Mouse (Mus musculus) neural tube, embryonic 14.5 days (tissue): Measurements from ENCODE around the gene Col25a1. TPM values are rescaled to one million over a fixed set of nuclear protein-coding genes. Genes with fewer than 3 reads are reported as not detected.
A peak's percentile ranks its signal among the peaks of the same experiment; 100 is the strongest.

ENCODE experiments used
- ATAC-seq: fragments of 200-750 bp; cut with Nextera tagmentation; 2 replicates; pipeline ENCODE4 v1.8.0; 2017; ENCODE audit warnings: low read depth, mild to moderate bottlenecking, moderate TSS enrichment, moderate library complexity
- H3K27ac ChIP-seq: fragments of 300-500 bp; sonication (generic); 2 replicates; pipeline ENCODE4 v1.5.1; 2014; ENCODE audit warnings: low read depth, mild to moderate bottlenecking, control low read depth, low read length, moderate library complexity, mixed read lengths
- H3K27me3 ChIP-seq: fragments of 300-500 bp; sonication (generic); 2 replicates; pipeline ENCODE4 v1.6.1; 2014; ENCODE audit warnings: low read length; ENCODE audit not compliant: control insufficient read depth, insufficient read depth
- H3K36me3 ChIP-seq: fragments of 300-500 bp; sonication (generic); 2 replicates; pipeline ENCODE4 v1.6.1; 2014; ENCODE audit warnings: low read length, mixed read lengths; ENCODE audit not compliant: control insufficient read depth, insufficient read depth
- H3K4me1 ChIP-seq: fragments of 300-500 bp; sonication (generic); 2 replicates; pipeline ENCODE4 v1.6.1; 2014; ENCODE audit warnings: low read length; ENCODE audit not compliant: control insufficient read depth, insufficient read depth
- H3K4me2 ChIP-seq: fragments of 300-500 bp; sonication (generic); 2 replicates; pipeline ENCODE4 v1.6.1; 2014; ENCODE audit warnings: mild to moderate bottlenecking, low read depth, low read length, control low read depth
- H3K4me3 ChIP-seq: fragments of 300-500 bp; sonication (generic); 2 replicates; pipeline ENCODE4 v1.5.1; 2014; ENCODE audit warnings: low read depth, low read length, control low read depth, mixed read lengths
- H3K9ac ChIP-seq: fragments of 300-500 bp; sonication (generic); replicated peaks from 2 replicates; pipeline ENCODE4 v1.6.1; 2014; ENCODE audit warnings: low read depth, mild to moderate bottlenecking, control low read depth, low read length, mixed read lengths
- H3K9me3 ChIP-seq: fragments of 300-500 bp; sonication (generic); 2 replicates; pipeline ENCODE4 v1.6.1; 2016; ENCODE audit warnings: low read length; ENCODE audit not compliant: control insufficient read depth
- WGBS: fragments of 180-500 bp; shearing (Covaris S2); extraction: QIAGEN DNeasy Blood & Tissue Kit; methylation state at CpG from one replicate; pipeline ENCODE4 v1.1.7; 2014; 5-methylcytosine and 5-hydroxymethylcytosine counted together
- polyA plus RNA-seq: library from polyadenylated mRNA; unstranded; fragments of >200 nt; fragmentation: Nextera tagmentation; extraction: Ambion mirVana; gene quantifications from 2 replicates; pipeline ENCODE4 v1.2.1, GENCODE M21; 2014

Gene Col25a1
- 9.3 and 10.5 TPM in 2 replicates for polyA plus RNA-seq

DNA sequence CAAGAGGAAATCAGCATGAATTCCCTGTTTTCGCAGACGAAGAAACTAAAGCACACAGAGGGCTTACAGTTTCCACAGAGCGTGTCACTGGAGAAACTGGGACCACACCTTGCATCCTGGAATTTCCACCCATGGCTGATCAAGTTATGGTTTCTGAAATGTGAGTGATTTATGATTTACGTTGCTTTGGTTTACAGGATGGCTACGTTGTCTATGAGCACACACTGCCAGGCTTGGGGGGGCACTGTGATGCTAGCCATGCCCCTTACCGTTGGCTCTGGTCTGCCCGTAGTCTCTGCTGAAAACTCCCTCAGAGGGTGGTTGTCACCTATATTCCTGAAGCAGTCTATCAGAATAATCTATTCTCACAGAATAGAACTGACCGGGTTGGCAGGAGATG, at the start of gene Col25a1:
TSS of gene Col25a1 (plus strand) at position 301 of the 400 bp plus-strand sequence.
- Histone ChIP-seq H3K9ac (no peak within 1 kb of the TSS), H3K27ac (no peak within 1 kb of the TSS), H3K4me3 (no peak within 1 kb of the TSS), H3K27me3 (no peaks in the 10 kb centered on the region), H3K36me3 (no peaks in the 10 kb centered on the region), H3K9me3 (no peaks in the 10 kb centered on the region), H3K4me2 (no peak within 1 kb of the TSS), H3K4me1 (no peaks in the 10 kb centered on the region)
- ATAC-seq: no peak
- WGBS: 78% methylated on average over 8 of the region's 8 CpGs

DNA sequence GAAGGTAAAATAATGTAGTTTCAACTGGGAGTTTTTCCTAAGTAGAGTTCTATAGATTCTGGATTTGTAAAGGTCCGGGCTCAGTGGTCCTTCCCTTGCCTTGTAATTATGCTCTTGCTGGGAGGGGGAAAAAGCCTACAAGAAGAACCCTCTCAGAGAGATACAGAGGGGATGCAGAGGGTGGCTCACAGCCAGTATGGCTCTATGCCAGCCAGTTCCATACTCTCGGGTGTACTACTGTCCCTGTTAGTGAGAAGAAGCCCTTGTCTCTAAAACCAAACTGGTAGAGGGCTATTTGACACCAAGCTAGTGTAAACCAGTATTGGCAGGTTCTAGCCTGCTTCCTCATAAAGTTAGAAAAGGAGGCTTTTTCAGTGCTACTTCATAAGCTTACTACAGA, 48.0 kb upstream of the Col25a1 start:
- H3K4me3 ChIP-seq: no peak overlapping the region
- WGBS: 53% methylated on average over 2 of the region's 2 CpGs
- H3K4me2 ChIP-seq: no peak overlapping the region
- H3K9me3 ChIP-seq: no peaks in the 10 kb centered on the region
- H3K4me1 ChIP-seq: no peaks in the 10 kb centered on the region
- ATAC-seq: 0 out of 2 replicates have a peak, but pooled peaks have one; percentile 63
- H3K36me3 ChIP-seq: no peaks in the 10 kb centered on the region
- H3K27ac ChIP-seq: no peak overlapping the region
- no peaks in the 10 kb centered on the region for H3K27me3 ChIP-seq
- no peak overlapping the region for H3K9ac ChIP-seq

DNA sequence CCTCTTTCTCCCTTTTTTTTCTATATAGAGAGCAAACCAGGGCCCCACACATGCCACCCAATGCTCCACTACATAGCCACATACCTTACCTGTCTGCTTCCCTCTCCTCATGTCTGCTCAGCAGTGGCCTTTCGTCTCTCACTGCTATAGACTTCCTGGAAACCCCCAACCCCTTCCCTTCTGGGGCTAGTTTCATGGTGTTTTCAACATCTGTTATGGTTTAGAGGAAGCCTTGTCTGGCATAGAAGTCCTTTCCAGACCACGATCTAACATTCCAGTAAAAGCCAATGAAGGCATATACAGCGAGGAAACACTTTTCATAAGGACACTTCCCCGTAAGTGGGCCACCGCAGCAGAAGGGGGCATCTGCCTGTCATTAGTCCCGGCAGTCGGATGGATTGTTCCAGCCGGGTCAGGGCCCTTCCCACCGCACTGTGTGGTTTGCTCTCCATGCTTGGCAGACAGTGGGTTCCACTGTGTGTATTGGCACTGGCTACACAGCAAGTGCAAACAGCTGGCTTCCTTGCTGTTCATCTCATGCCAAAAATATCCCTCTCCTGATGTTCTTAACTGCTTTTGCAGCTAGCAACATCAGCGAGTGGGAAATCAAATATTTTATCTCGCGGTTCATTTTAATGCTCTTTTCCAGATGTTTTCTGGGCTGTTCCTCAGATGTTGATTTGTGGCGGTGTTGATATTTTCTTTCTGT, 44.8 kb upstream of the Col25a1 start:
- no peak overlapping the region for H3K4me3 ChIP-seq
- WGBS: 71% methylated on average over 13 of the region's 13 CpGs
- H3K4me2 ChIP-seq: no peak overlapping the region
- no peaks in the 10 kb centered on the region for H3K36me3 ChIP-seq
- H3K4me1 ChIP-seq: no peaks in the 10 kb centered on the region
- no peak; the same call in 1 of the 2 replicates for ATAC-seq
- H3K9ac ChIP-seq: no peak overlapping the region
- no peaks in the 10 kb centered on the region for H3K9me3 ChIP-seq
- no peak overlapping the region for H3K27ac ChIP-seq
- no peaks in the 10 kb centered on the region for H3K27me3 ChIP-seq

DNA sequence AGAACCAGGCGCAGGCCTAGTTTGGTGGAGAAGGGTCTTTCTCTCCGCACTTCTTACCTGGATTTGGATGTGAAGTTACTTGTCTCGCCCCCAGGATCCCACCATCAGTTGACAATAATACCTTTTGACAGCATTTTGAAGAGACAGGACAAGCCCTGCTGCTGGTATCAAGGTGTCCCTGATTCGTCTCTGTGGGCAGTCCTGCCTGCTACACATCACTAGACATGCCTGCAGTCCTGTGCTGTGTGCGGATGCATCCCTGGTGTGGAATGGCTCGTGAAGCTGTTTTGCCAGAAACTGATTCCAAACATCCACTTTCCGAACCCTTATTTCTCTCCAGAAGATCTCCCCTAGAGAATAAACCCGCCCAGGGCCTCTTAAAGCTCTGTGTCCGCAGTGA, 43.8 kb upstream of the Col25a1 start:
- no peak overlapping the region for H3K27ac ChIP-seq
- H3K4me3 ChIP-seq: no peak overlapping the region
- H3K27me3 ChIP-seq: no peaks in the 10 kb centered on the region
- no peaks in the 10 kb centered on the region for H3K9me3 ChIP-seq
- no peak overlapping the region for H3K9ac ChIP-seq
- H3K36me3 ChIP-seq: no peaks in the 10 kb centered on the region
- no peaks in the 10 kb centered on the region for H3K4me1 ChIP-seq
- ATAC-seq: no peak
- 80% methylated on average over 9 of the region's 9 CpGs for WGBS
- no peak overlapping the region for H3K4me2 ChIP-seq

DNA sequence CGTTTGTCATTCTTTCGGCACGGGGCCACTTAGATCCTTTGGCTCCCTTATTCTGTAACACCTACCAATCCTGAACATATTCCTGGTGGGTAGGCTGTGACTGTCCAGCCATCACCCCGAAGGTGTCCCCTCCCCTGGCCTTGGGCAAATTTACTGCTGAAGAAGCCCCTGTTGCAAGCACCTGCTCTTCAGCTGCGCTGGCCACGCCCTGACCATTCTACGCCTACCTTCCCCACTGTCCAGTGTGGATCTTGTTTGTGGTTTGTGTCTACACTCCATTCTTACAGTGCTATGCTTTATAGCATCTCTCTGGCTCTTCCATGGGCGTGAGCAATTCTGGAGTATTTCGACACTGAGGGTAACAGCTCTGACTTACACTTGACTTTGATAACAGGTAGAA, 42.6 kb upstream of the Col25a1 start:
- Histone ChIP-seq H3K4me3 (no peak overlapping the region), H3K4me1 (no peaks in the 10 kb centered on the region)

DNA sequence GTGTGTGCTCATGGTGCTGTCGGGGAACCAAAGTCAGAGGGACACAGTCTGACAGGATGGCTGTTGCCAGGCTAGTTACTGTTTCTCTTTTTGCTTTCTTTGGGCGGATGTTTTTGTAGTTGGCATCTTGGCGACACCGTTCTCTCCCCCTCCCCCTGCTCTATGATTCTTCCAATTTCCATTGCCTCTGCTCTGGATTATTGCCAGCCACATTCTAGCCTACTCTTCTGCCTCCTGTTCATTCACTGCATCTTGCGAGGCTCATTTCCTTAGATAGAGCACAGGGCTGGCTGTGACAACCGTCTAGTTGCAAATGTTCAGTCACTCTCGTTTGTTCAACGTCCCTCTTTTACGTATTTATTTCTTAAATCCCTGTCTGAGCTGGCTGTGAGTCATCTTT, 40.8 kb upstream of the Col25a1 start:
- H3K9me3 ChIP-seq: no peaks in the 10 kb centered on the region
- no peaks in the 10 kb centered on the region for H3K27me3 ChIP-seq
- H3K27ac ChIP-seq: no peak overlapping the region
- no peaks in the 10 kb centered on the region for H3K36me3 ChIP-seq
- 70% methylated on average over 9 of the region's 9 CpGs for WGBS
- H3K4me2 ChIP-seq: no peak overlapping the region
- H3K4me3 ChIP-seq: no peak overlapping the region
- no peak overlapping the region for H3K9ac ChIP-seq
- no peaks in the 10 kb centered on the region for H3K4me1 ChIP-seq
- no peak for ATAC-seq

More for the DNA sequence above, 42.6 kb upstream of the Col25a1 start:
- no peak for ATAC-seq
- Histone ChIP-seq H3K27me3 (no peaks in the 10 kb centered on the region), H3K27ac (no peak overlapping the region), H3K9ac (no peak overlapping the region), H3K36me3 (no peaks in the 10 kb centered on the region), H3K4me2 (no peak overlapping the region), H3K9me3 (no peaks in the 10 kb centered on the region)
- 94% methylated on average over 9 of the region's 9 CpGs for WGBS

DNA sequence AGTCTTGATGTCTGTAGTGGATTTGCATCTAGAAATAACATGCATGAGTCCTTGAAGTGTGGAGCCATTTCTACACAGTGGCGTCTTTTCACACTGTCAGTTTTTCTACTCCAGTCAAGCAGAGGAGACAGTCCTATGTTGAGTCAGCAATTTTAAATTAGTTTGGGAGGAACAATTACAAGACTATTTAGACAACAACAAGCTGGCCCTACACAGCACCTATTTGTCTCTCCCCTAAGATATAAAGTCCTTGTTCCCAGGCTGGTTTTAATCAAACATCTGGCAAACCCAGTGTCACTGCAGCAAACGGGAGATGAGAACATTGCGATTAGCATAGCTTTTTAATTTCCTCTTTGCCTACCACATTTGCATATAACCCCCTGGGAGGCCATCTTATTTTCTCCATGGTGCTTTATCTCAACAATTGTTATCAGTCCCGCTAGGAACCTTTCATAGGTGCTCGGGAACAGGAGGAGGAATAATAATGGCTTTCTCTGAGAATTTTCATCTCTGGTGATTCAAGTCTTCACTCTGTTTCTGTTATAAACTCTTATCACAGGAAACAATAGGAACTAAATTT, 37.1 kb upstream of the Col25a1 start:
- Histone ChIP-seq H3K4me3 (no peak overlapping the region), H3K9me3 (no peaks in the 10 kb centered on the region), H3K36me3 (no peaks in the 10 kb centered on the region), H3K27me3 (no peaks in the 10 kb centered on the region), H3K4me1 (no peaks in the 10 kb centered on the region), H3K9ac (no peak overlapping the region), H3K27ac (peak overlapping the region; percentile 10; the same call in 1 of the 2 replicates), H3K4me2 (no peak overlapping the region)
- peak; percentile 62 for ATAC-seq
- 42% methylated on average over 5 of the region's 5 CpGs for WGBS

DNA sequence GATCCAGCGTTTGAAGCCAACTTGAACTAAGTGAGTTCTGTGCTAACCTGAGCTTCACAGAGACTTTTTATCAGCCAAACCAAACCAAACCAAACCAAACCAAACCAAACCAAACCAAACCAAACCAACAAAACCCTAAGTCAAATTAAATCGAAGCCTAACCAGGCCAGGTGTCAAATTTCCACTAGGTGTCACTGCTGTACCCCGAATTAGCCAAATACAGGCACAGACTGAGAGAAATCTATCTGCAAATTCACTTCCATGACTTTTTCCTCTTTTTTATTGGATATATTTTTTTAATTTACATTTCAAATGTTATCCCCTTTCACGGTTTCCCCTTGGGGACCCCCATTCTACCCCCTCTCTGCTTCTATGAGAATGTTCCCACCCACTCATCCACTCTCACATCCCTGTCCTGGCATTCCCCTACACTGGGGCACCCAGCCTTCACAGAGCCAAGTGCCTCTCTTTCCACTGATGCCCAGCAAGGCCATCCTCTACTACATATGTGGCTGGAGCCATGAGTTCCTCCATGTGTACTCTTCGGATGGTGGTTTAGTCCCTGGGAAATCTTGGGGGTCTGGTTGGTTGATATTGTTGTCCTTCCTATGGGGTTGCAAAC, 36.0 kb upstream of the Col25a1 start:
- Histone ChIP-seq H3K27ac (no peak overlapping the region), H3K4me2 (no peak overlapping the region), H3K9ac (no peak overlapping the region), H3K36me3 (no peaks in the 10 kb centered on the region), H3K4me3 (no peak overlapping the region), H3K9me3 (no peaks in the 10 kb centered on the region), H3K27me3 (no peaks in the 10 kb centered on the region), H3K4me1 (no peaks in the 10 kb centered on the region)
- 47% methylated on average over 5 of the region's 5 CpGs for WGBS
- ATAC-seq: peak; percentile 62; the same call in 1 of the 2 replicates

DNA sequence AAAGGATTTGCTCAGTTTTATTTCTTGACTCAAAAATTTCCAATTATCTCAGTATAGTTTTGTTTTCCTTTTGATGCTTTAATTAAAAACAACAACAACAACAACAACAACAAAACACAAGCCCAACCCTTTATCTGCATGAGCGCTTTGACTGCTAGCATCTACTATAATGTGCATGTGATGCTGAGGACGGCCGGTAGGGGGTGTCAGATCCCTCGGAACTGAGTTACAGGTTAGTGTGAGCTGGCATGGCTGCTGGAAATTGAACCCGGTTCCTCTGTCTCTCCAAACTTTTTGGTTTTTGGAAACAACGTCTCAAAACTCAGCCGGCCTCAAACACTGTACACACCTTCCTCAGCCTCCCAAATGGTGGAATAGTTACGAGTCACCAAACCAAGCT, 27.8 kb upstream of the Col25a1 start:
- H3K27me3 ChIP-seq: no peaks in the 10 kb centered on the region
- no peak overlapping the region for H3K27ac ChIP-seq
- no peak for ATAC-seq
- 75% methylated on average over 8 of the region's 8 CpGs for WGBS
- no peak overlapping the region for H3K4me2 ChIP-seq
- no peaks in the 10 kb centered on the region for H3K36me3 ChIP-seq
- no peak overlapping the region for H3K9ac ChIP-seq
- no peak overlapping the region for H3K4me3 ChIP-seq
- no peaks in the 10 kb centered on the region for H3K9me3 ChIP-seq
- no peaks in the 10 kb centered on the region for H3K4me1 ChIP-seq
